Mouse (Mus musculus) cortical plate, adult 2 months (tissue): ENCODE measurements around the gene Tmco4.

ENCODE experiments used
- CTCF ChIP-seq: fragments of 200-500 bp; IDR thresholded peaks from 2 replicates; pipeline ENCODE4 v1.5.1; 2011; ENCODE audit warnings: mild to moderate bottlenecking, control low read depth, low read length; ENCODE audit not compliant: insufficient read depth; ENCODE audit errors: extremely low read depth
- POLR2A ChIP-seq: fragments of 200-500 bp; IDR thresholded peaks from 2 replicates; pipeline ENCODE4 v1.6.1; 2011; ENCODE audit warnings: mild to moderate bottlenecking, low read length, control low read depth; ENCODE audit not compliant: insufficient read depth; ENCODE audit errors: extremely low read depth

- 0 out of 2 replicates have a peak, but pooled peaks have one; percentile 16 for TF ChIP-seq CTCF
- TF ChIP-seq POLR2A, result no peak
Observed at GRCm38 (mm10) chr4:138984744-138985143, 12.1 kb downstream of the Tmco4 start.
